Mouse (Mus musculus) hindbrain, embryonic 13.5 days (tissue): ENCODE results near the gene Lpxn. TPM values are rescaled to one million over a fixed set of nuclear protein-coding genes. Genes with fewer than 3 reads are reported as not detected.

ENCODE experiments used
- ATAC-seq: fragments of 200-750 bp; cut with Nextera tagmentation; 2 replicates; pipeline ENCODE4 v1.8.0; 2017; ENCODE audit warnings: moderate TSS enrichment; ENCODE audit not compliant: low FRiP score
- H3K27ac ChIP-seq: fragments of 300-500 bp; sonication (generic); 2 replicates; pipeline ENCODE4 v1.5.1; 2015; ENCODE audit warnings: inconsistent platforms, mild to moderate bottlenecking, moderate library complexity
- H3K27me3 ChIP-seq: fragments of 300-500 bp; sonication (generic); 2 replicates; pipeline ENCODE4 v1.6.1; 2015; ENCODE audit warnings: mild to moderate bottlenecking, inconsistent platforms
- H3K36me3 ChIP-seq: fragments of 300-500 bp; sonication (generic); 2 replicates; pipeline ENCODE4 v1.6.1; 2015; ENCODE audit warnings: mild to moderate bottlenecking, inconsistent platforms
- H3K4me1 ChIP-seq: fragments of 300-500 bp; sonication (generic); replicated peaks from 2 replicates; pipeline ENCODE4 v1.6.1; 2015; ENCODE audit warnings: inconsistent platforms
- H3K4me2 ChIP-seq: fragments of 300-500 bp; sonication (generic); 2 replicates; pipeline ENCODE4 v1.6.1; 2015; ENCODE audit warnings: inconsistent platforms, mild to moderate bottlenecking, moderate library complexity
- H3K4me3 ChIP-seq: fragments of 300-500 bp; sonication (generic); 2 replicates; pipeline ENCODE4 v1.5.1; 2015; ENCODE audit warnings: mild to moderate bottlenecking, inconsistent platforms
- H3K9ac ChIP-seq: fragments of 300-500 bp; sonication (generic); 2 replicates; pipeline ENCODE4 v1.6.1; 2015; ENCODE audit warnings: mild to moderate bottlenecking, inconsistent platforms
- H3K9me3 ChIP-seq: fragments of 300-500 bp; sonication (generic); 2 replicates; pipeline ENCODE4 v1.6.1; 2016; ENCODE audit warnings: inconsistent platforms
- WGBS: fragments of 180-500 bp; shearing (Covaris S2); methylation state at CpG from one replicate; pipeline ENCODE4 v1.1.7; 2015; 5-methylcytosine and 5-hydroxymethylcytosine counted together
- polyA plus RNA-seq: library from polyadenylated mRNA; unstranded; fragments of >200 nt; fragmentation: Nextera tagmentation; extraction: Ambion mirVana; gene quantifications from 2 replicates; pipeline ENCODE4 v1.2.1, GENCODE M21; 2015

Gene Lpxn
- 1.5 and 1.6 TPM in 2 replicates for polyA plus RNA-seq

DNA sequence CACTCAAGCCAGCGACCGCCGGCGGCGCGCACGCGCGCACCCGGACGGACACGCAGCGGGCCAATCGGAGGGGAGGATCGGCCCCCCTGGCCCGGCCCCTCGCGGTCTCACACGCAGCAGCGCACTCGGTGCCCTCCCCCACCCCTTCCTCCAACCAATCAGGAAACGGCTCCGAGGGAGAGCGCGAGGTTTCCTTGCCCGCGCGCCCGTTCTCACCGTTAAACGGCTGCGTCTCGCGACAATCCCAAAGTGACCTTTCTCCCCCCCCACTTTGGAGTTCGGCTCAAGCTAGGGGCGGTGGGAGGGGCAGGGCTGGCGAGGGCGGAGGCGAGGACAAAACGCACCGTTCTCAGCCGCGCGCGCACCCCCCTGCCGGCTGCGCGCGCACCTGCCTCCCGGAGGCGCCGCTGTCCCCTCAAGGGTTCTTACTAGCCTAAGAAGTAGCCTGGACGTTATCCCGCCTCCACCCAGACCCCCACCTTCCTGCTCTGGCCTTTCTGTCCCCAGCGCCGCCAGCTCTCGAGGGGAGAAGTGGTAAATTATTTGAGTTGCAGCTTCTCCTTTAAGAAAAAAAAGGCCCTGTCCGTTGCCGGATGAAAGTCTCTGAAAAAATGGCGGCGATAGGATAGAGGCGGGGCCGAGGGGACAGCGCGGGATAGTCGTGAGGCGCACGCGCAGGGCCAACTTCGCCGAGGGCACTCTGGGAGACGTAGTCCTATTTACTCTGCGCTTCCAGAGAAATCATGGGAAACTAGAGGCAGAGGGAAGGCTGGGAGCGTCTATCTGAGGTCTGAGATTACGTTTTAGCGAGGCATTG lies at the start of gene Lpxn, which contains the start of gene Zfp91:
Lpxn (plus strand) TSS at position 683 of the 817 bp plus-strand sequence.
Zfp91 (minus strand) TSS at position 616 of the 817 bp plus-strand sequence.
- Histone ChIP-seq H3K4me1 (peaks cover 13% of the 10 kb centered on the region), H3K9ac (peak within 1 kb of the TSS; percentile 98), H3K36me3 (no peaks in the 10 kb centered on the region), H3K4me2 (peak within 1 kb of the TSS; percentile 78), H3K27ac (peak within 1 kb of the TSS; percentile 99), H3K4me3 (peak within 1 kb of the TSS; percentile 91), H3K27me3 (no peaks in the 10 kb centered on the region), H3K9me3 (no peaks in the 10 kb centered on the region)
- peak; percentile 97 for ATAC-seq
- WGBS, result under 1% methylated on average over 66 of the region's 76 CpGs

DNA sequence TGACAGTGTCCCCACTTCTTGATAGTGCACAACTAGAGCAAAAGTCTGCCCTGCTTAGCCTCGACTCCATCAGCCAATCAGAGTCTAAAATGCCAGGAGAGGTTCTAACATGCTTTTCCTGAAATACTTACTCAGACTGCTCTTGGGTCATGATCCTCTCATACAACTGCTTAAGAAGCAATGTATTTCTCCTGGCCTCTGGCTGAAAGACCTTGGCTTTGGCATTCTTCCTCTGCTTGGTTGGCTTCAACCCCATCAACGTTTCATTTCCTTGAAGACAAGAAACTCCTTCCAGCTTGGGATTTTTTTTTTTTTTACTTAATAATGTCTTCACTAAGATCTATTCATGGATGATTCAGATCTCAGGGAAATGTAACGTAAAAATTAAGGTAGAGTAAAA lies 39.7 kb upstream of the Lpxn start:
- H3K27ac ChIP-seq, result no peak overlapping the region
- no peak overlapping the region for H3K9ac ChIP-seq
- WGBS, result 83% methylated on average over 3 of the region's 3 CpGs
- no peaks in the 10 kb centered on the region for H3K9me3 ChIP-seq
- H3K4me2 ChIP-seq, result no peak overlapping the region
- no peak overlapping the region for H3K4me3 ChIP-seq
- no peaks in the 10 kb centered on the region for H3K27me3 ChIP-seq
- no peak for ATAC-seq
- H3K36me3 ChIP-seq, result no peaks in the 10 kb centered on the region
- no peaks in the 10 kb centered on the region for H3K4me1 ChIP-seq

DNA sequence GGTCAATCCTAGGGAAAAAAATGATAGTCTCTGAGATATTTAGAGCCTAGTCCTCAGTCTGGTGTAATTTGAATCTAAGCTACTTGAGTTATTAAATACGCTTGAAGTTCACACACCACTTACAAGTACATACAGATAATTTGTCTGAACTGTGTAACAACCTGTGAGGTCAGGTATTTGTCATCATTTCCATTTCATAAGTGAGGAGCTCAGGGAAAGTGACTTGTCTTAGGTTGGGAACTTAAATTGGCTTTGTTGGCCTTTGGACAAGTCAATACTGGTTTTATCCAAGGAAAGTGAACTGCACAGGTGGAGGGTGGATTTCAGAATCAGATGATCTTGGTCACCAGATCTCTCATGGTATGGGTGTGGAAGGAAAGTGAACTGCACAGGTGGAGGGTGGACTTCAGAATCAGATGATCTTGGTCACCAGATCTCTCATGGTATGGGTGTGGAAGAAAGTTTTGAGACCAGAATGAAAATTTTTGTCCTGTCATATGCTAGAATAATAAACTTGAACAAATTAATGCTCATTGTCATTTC lies 37.0 kb upstream of the Lpxn start:
- Histone ChIP-seq H3K9ac (no peak overlapping the region), H3K27me3 (no peaks in the 10 kb centered on the region), H3K4me2 (no peak overlapping the region), H3K4me1 (no peaks in the 10 kb centered on the region), H3K9me3 (no peaks in the 10 kb centered on the region), H3K27ac (no peak overlapping the region), H3K4me3 (no peak overlapping the region), H3K36me3 (peaks cover 18% of the 10 kb centered on the region)
- 96% methylated on average over 1 of the region's 1 CpGs for WGBS
- no peak for ATAC-seq

- Histone ChIP-seq H3K36me3 (peaks cover 24% of the 10 kb centered on the region), H3K4me2 (no peak overlapping the region), H3K9me3 (no peaks in the 10 kb centered on the region), H3K4me1 (no peaks in the 10 kb centered on the region), H3K27me3 (no peaks in the 10 kb centered on the region), H3K9ac (no peak overlapping the region), H3K27ac (no peak overlapping the region), H3K4me3 (no peak overlapping the region)
- no peak for ATAC-seq
- WGBS, result 76% methylated on average over 2 of the region's 2 CpGs
These were observed 36.3 kb upstream of the Lpxn start for GRCm38 (mm10) chr19:12759656-12760055.

GRCm38 (mm10) chr19:12762212-12763130 lies 33.5 kb upstream of the Lpxn start:
- 63% methylated on average over 2 of the region's 2 CpGs for WGBS
- H3K9ac ChIP-seq, result no peak overlapping the region
- H3K4me1 ChIP-seq, result no peaks in the 10 kb centered on the region
- no peak overlapping the region for H3K4me2 ChIP-seq
- H3K4me3 ChIP-seq, result no peak overlapping the region
- peaks cover 35% of the 10 kb centered on the region for H3K36me3 ChIP-seq
- ATAC-seq, result no peak; the same call in 1 of the 2 replicates
- H3K27me3 ChIP-seq, result no peaks in the 10 kb centered on the region
- H3K9me3 ChIP-seq, result no peaks in the 10 kb centered on the region
- H3K27ac ChIP-seq, result no peak overlapping the region

DNA sequence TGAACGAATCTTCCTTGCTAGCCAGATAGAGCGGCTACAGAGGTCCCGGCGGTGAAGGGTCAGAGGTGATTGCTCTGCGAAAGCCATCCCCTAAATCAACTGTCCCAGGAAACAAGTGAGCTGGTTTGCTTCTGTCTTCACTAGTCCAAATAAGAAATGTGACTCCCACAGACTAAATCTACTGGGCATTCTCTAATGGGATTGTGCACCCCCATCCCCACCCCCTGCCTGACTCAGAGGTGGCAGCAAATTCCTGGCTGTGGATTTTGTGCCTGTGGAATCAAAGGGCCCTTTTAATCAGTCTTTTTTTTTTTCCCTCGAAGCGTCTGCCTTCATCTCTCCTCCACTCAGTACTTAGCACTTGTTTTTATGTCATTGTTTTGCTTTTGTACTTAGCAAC lies 30.7 kb upstream of the Lpxn start, which contains the start of gene Cntf:
Cntf (minus strand) TSS at position 325 of the 400 bp plus-strand sequence.
- Histone ChIP-seq H3K9ac (no peak within 1 kb of the TSS), H3K27ac (no peak within 1 kb of the TSS), H3K4me1 (no peaks in the 10 kb centered on the region), H3K9me3 (no peaks in the 10 kb centered on the region), H3K36me3 (peaks cover 54% of the 10 kb centered on the region), H3K4me2 (no peak within 1 kb of the TSS), H3K27me3 (no peaks in the 10 kb centered on the region), H3K4me3 (no peak within 1 kb of the TSS)
- no peak for ATAC-seq
- WGBS, result 61% methylated on average over 7 of the region's 7 CpGs

GRCm38 (mm10) chr19:12770888-12771287 lies 25.1 kb upstream of the Lpxn start:
- H3K4me1 ChIP-seq, result no peaks in the 10 kb centered on the region
- H3K27ac ChIP-seq, result no peak overlapping the region
- no peak for ATAC-seq
- H3K27me3 ChIP-seq, result no peaks in the 10 kb centered on the region
- H3K36me3 ChIP-seq, result peaks cover 43% of the 10 kb centered on the region
- H3K4me3 ChIP-seq, result no peak overlapping the region
- H3K9ac ChIP-seq, result no peak overlapping the region
- H3K4me2 ChIP-seq, result no peak overlapping the region
- WGBS, result 94% methylated on average over 5 of the region's 5 CpGs
- H3K9me3 ChIP-seq, result no peaks in the 10 kb centered on the region

DNA sequence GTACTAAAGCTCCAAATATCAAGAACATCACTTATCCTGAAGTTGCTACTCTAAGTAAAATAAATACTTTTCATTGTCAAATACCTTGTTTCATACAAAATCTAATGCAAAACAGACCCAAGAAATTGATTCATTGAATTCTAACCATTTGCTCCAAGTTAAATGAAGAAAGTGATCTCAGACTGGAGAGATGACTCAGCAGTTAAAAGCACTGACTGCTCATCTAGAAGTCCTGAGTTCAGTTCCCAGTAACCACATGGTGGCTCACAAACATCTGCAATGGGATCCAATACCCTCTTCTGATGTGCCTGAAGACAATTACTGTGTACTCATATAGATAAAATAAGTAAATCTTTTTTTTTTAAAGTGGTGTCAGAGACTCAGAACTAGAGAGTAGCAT lies 15.6 kb upstream of the Lpxn start:
- H3K4me3 ChIP-seq, result no peak overlapping the region
- no peak overlapping the region for H3K4me2 ChIP-seq
- no peaks in the 10 kb centered on the region for H3K4me1 ChIP-seq
- H3K27ac ChIP-seq, result no peak overlapping the region
- no peaks in the 10 kb centered on the region for H3K27me3 ChIP-seq
- H3K9me3 ChIP-seq, result no peaks in the 10 kb centered on the region
- no peak for ATAC-seq
- no peak overlapping the region for H3K9ac ChIP-seq
- peaks cover 19% of the 10 kb centered on the region for H3K36me3 ChIP-seq

DNA sequence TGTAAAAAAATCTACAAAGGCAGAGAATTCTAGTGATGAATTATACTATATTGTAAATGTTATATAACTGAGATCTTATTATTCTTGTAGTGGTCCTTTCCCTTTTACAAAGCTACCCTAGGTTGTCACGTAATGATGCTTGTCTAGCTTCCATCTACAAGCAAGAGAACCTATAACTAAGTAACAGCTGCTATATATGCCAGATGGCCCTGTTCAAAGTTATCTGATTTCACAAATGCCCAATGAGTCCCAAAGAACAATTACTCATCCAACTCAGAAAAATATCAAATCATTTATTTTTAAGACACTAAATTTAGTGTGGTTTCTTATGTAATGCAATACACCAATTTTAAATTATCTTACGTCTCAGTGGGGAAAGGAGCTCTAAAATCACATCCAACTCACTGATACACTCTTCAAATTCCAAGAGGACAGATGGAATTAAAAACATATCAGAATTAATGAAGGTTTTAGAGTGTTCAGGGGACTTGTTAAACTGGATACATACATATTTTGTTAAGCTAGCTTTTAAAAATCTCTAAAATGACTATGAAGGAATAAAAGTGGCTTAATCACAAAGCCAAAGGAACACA lies 9.1 kb upstream of the Lpxn start:
- Histone ChIP-seq H3K27ac (no peak overlapping the region), H3K9ac (no peak overlapping the region), H3K9me3 (no peaks in the 10 kb centered on the region), H3K27me3 (no peaks in the 10 kb centered on the region), H3K4me3 (no peak overlapping the region), H3K4me1 (peaks cover 7% of the 10 kb centered on the region), H3K4me2 (no peak overlapping the region), H3K36me3 (no peaks in the 10 kb centered on the region)
- ATAC-seq, result no peak
- 93% methylated on average over 2 of the region's 2 CpGs for WGBS

DNA sequence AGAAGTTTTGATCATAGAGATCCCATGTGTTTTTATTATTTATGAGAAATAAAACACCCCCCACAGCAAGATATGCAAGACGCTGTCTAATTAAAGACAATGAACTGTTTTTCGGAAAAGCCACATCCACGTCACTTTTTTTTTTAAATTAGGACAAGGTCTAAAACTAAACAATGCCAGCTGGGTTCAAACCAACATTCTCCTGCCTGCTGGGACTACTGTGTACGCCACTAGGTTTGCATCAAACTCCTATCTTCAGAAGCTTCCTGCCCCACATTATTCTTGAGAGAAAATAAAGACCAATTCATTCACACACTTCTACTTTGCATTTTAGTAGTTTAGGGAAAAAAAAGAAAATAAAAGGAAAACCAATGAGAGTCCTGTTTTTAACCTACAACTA lies 8.3 kb upstream of the Lpxn start:
- Histone ChIP-seq H3K9me3 (no peaks in the 10 kb centered on the region), H3K27ac (no peak overlapping the region), H3K4me1 (peaks cover 7% of the 10 kb centered on the region), H3K4me3 (no peak overlapping the region), H3K27me3 (no peaks in the 10 kb centered on the region), H3K36me3 (no peaks in the 10 kb centered on the region), H3K4me2 (no peak overlapping the region), H3K9ac (no peak overlapping the region)
- ATAC-seq, result no peak
- WGBS, result 83% methylated on average over 4 of the region's 4 CpGs

DNA sequence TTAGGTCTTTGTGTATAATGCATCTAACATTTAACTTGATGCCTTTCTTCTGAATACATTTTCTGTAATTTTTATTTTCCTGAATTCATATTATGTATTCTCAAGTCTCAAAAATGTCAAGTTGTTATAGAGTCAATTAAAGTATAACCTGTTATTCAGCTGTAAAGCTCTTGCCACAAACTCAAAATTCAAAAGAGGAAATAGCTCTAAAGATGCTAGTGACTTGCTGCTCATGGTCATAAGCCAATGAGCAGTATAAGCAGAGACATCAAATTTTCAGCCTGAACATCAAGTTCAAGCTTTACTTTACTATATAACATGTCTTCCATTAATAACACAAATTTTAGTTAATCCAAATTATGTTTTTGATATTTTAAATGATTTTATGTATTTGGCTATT lies 3.6 kb upstream of the Lpxn start:
- H3K9me3 ChIP-seq, result no peaks in the 10 kb centered on the region
- ATAC-seq, result no peak
- no peak overlapping the region for H3K27ac ChIP-seq
- H3K36me3 ChIP-seq, result no peaks in the 10 kb centered on the region
- H3K4me2 ChIP-seq, result no peak overlapping the region
- no peak overlapping the region for H3K4me3 ChIP-seq
- H3K4me1 ChIP-seq, result peaks cover 13% of the 10 kb centered on the region
- H3K9ac ChIP-seq, result no peak overlapping the region
- H3K27me3 ChIP-seq, result no peaks in the 10 kb centered on the region
